Mouse (Mus musculus): Measurements from ENCODE around the gene Olfr1281.
"Not testable (repeated sequence)": the region's sequence is repeated elsewhere in the genome, so short reads cannot be mapped to it uniquely, and the experiment has no call there.

Gene Olfr1281

GRCm38 (mm10) chr2:111326220-111326619 lies at the start of gene Olfr1281:
TSS of gene Olfr1281 (plus strand) at chr2:111326520.
- DNase-seq: no peak

GRCm38 (mm10) chr2:111289836-111290235 lies 36.5 kb upstream of the Olfr1281 start, which contains the start of gene Olfr1278:
TSS of gene Olfr1278 (plus strand) at chr2:111290136.
- no peak for DNase-seq

GRCm38 (mm10) chr2:111298541-111298940 lies 27.8 kb upstream of the Olfr1281 start:
- DNase-seq: no peak

- no peak for DNase-seq
Observed at GRCm38 (mm10) chr2:111300374-111300773, 25.9 kb upstream of the Olfr1281 start, which contains the start of gene Olfr1279. TSS of gene Olfr1279 (plus strand) at chr2:111300635.

GRCm38 (mm10) chr2:111313717-111314116 lies 12.6 kb upstream of the Olfr1281 start, which contains the start of gene Olfr1280:
TSS of gene Olfr1280 (plus strand) at chr2:111314017.
- DNase-seq: no peak

GRCm38 (mm10) chr2:111333721-111334120 lies 7.4 kb downstream of the Olfr1281 start:
- DNase-seq: not testable (repeated sequence)

GRCm38 (mm10) chr2:111335976-111336375 lies 9.7 kb downstream of the Olfr1281 start, which contains the start of gene Olfr1282:
TSS of gene Olfr1282 (minus strand) at chr2:111336076.
- no peak for DNase-seq

- DNase-seq: no peak
Observed at GRCm38 (mm10) chr2:111366490-111366889, 40.2 kb downstream of the Olfr1281 start, which contains the start of gene Olfr1283. TSS of gene Olfr1283 (plus strand) at chr2:111366790.

- DNase-seq: no peak
Observed at GRCm38 (mm10) chr2:111375222-111375621, 48.9 kb downstream of the Olfr1281 start, which contains the start of gene Olfr1284. TSS of gene Olfr1284 (plus strand) at chr2:111375522.
